Mouse (Mus musculus) myocyte (in vitro differentiated cells): Measurements from ENCODE around the gene Rdh19. TPM values are rescaled to one million over a fixed set of nuclear protein-coding genes. Genes with fewer than 3 reads are reported as not detected.

ENCODE experiments used
- H3K27me3 ChIP-seq: one replicate; pipeline ENCODE4 v1.6.1; 2011; ENCODE audit not compliant: control insufficient read depth, insufficient read depth, insufficient read length
- H3K36me3 ChIP-seq: one replicate; pipeline ENCODE4 v1.6.1; 2011; ENCODE audit not compliant: control insufficient read depth, insufficient read depth
- H3K4me2 ChIP-seq: one replicate; pipeline ENCODE4 v1.6.1; 2011; ENCODE audit warnings: low read depth, control low read depth
- H3K4me3 ChIP-seq: one replicate; pipeline ENCODE4 v1.5.1; 2011; ENCODE audit warnings: mild to moderate bottlenecking, control low read depth, moderate library complexity
- H3K79me2 ChIP-seq: one replicate; pipeline ENCODE4 v1.6.1; 2011; ENCODE audit not compliant: control insufficient read depth, insufficient read depth
- H3ac ChIP-seq: one replicate; pipeline ENCODE4 v1.6.1; 2011; ENCODE audit not compliant: control insufficient read depth, insufficient read length
- CEBPB ChIP-seq: IDR thresholded peaks from 2 replicates; pipeline ENCODE4 v1.6.1; 2011; ENCODE audit warnings: mild to moderate bottlenecking, moderate library complexity; ENCODE audit not compliant: poor library complexity, insufficient read depth, severe bottlenecking
- E2F4 ChIP-seq: IDR thresholded peaks from one replicate; pipeline ENCODE4 v1.6.1; 2011; ENCODE audit warnings: mild to moderate bottlenecking, control low read depth, moderate library complexity; ENCODE audit not compliant: insufficient read depth
- MAX ChIP-seq: IDR thresholded peaks from one replicate; pipeline ENCODE4 v1.6.1; 2011; ENCODE audit warnings: low read depth, mild to moderate bottlenecking, control low read depth
- MYOD1 ChIP-seq, 3 experiments: IDR thresholded peaks; one replicate each; pipeline ENCODE4 v1.6.1; 2011; ENCODE audit warnings: control low read depth in 2 of 3, low read depth in 2 of 3, mild to moderate bottlenecking in 2 of 3, moderate library complexity in 1 of 3; ENCODE audit not compliant: insufficient read length in 2 of 3, control insufficient read depth in 1 of 3
- MYOG ChIP-seq, 3 experiments: IDR thresholded peaks; one replicate each; pipeline ENCODE4 v1.6.1; 2011; ENCODE audit warnings: control low read depth in 2 of 3, low read depth in 2 of 3, mild to moderate bottlenecking in 2 of 3; ENCODE audit not compliant: insufficient read length in 2 of 3, control insufficient read depth in 1 of 3, insufficient read depth in 1 of 3
- POLR2A ChIP-seq: IDR thresholded peaks from one replicate; pipeline ENCODE4 v1.6.1; 2011; ENCODE audit warnings: low read depth, mild to moderate bottlenecking, control low read depth, moderate library complexity; ENCODE audit not compliant: insufficient read length
- POLR2AphosphoS2 ChIP-seq: IDR thresholded peaks from one replicate; pipeline ENCODE4 v1.6.1; 2011; ENCODE audit warnings: low read depth, control low read depth; ENCODE audit not compliant: insufficient read length
- REST ChIP-seq: IDR thresholded peaks from one replicate; pipeline ENCODE4 v1.6.1; 2011; ENCODE audit warnings: mild to moderate bottlenecking, control low read depth, moderate library complexity; ENCODE audit not compliant: insufficient read depth, insufficient read length
- SRF ChIP-seq: IDR thresholded peaks from one replicate; pipeline ENCODE4 v1.6.1; 2011; ENCODE audit warnings: low read depth; ENCODE audit not compliant: control insufficient read depth, insufficient read length
- TCF12 ChIP-seq: IDR thresholded peaks from one replicate; pipeline ENCODE4 v1.6.1; 2011; ENCODE audit warnings: mild to moderate bottlenecking, control low read depth; ENCODE audit not compliant: poor library complexity, insufficient read depth, severe bottlenecking
- TCF3 ChIP-seq: IDR thresholded peaks from one replicate; pipeline ENCODE4 v1.6.1; 2011; ENCODE audit warnings: low read depth, control low read depth; ENCODE audit not compliant: insufficient read length
- USF1 ChIP-seq: IDR thresholded peaks from one replicate; pipeline ENCODE4 v1.6.1; 2011; ENCODE audit warnings: low read depth, mild to moderate bottlenecking, control low read depth, moderate library complexity
- polyA plus RNA-seq: library from polyadenylated mRNA; unstranded; fragments of >200 nt; fragmentation: generic; extraction: Trizol; gene quantifications from one replicate; pipeline ENCODE4 v1.2.1, GENCODE M21; 2012; ENCODE audit warnings: missing spikeins

Rdh19 gene
- polyA plus RNA-seq, result not detected

GRCm38 (mm10) chr10:127849628-127850027, at the start of gene Rdh19:
Gene Rdh19 (plus strand): TSS chr10:127849928.
- Histone ChIP-seq H3K27me3 (peaks cover 17% of the 10 kb centered on the region), H3K4me2 (no peak within 1 kb of the TSS), H3K36me3 (no peaks in the 10 kb centered on the region), H3ac (no peak within 1 kb of the TSS), H3K79me2 (no peaks in the 10 kb centered on the region), H3K4me3 (no peak within 1 kb of the TSS)
- no peak for TF ChIP-seq MYOG (IDR thresholded peaks at IDR 0.05; ENCODE audit: control insufficient read depth in 1 of 3, insufficient read depth in 1 of 3, insufficient read length in 2 of 3, low read depth in 2 of 3)
- no peak for TF ChIP-seq MAX
- TF ChIP-seq SRF, result no peak
- no peak for TF ChIP-seq CEBPB
- TF ChIP-seq POLR2AphosphoS2, result no peak
- TF ChIP-seq USF1, result no peak
- TF ChIP-seq E2F4, result no peak
- TF ChIP-seq MYOD1 (IDR thresholded peaks at IDR 0.05; ENCODE audit: control insufficient read depth in 1 of 3, insufficient read length in 2 of 3, low read depth in 2 of 3), result no peak

DNA sequence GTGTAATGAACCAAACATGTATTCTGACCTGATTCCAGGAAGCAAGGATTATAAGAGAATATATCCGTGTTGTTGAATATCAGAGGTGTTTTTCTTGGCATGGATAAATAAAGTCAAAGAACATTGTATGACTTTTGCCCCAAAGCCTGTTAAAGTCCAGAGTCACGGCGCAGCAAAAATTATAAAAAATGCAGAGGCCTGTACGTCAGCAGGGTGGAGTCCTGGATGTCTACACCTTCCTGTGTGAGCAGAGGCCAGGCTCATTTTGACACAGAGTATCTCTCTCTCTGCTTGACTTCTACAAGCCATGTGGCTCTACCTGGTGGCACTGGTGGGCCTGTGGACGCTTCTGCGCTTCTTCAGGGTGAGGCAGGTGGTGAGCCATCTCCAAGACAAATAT, 48.8 kb upstream of the Rdh19 start, which contains the start of gene Rdh16:
Gene Rdh16, plus strand, starts transcription at position 262 of the 400 bp plus-strand sequence.
- H3K36me3 ChIP-seq, result no peaks in the 10 kb centered on the region
- no peak within 1 kb of the TSS for H3K4me3 ChIP-seq
- no peak within 1 kb of the TSS for H3K4me2 ChIP-seq
- no peaks in the 10 kb centered on the region for H3K79me2 ChIP-seq
- TF ChIP-seq USF1 (no peak), E2F4 (no peak), POLR2A (no peak), POLR2AphosphoS2 (no peak), TCF12 (no peak), TCF3 (no peak), MYOD1 (IDR thresholded peaks at IDR 0.05; ENCODE audit: control insufficient read depth in 1 of 3, insufficient read length in 2 of 3, low read depth in 2 of 3) (no peak), SRF (no peak), MYOG (IDR thresholded peaks at IDR 0.05; ENCODE audit: control insufficient read depth in 1 of 3, insufficient read depth in 1 of 3, insufficient read length in 2 of 3, low read depth in 2 of 3) (no peak), MAX (no peak), CEBPB (no peak), REST (no peak)
- no peak within 1 kb of the TSS for H3ac ChIP-seq
- no peaks in the 10 kb centered on the region for H3K27me3 ChIP-seq

- Histone ChIP-seq H3ac (no peak overlapping the region), H3K36me3 (no peaks in the 10 kb centered on the region), H3K79me2 (no peaks in the 10 kb centered on the region), H3K27me3 (no peaks in the 10 kb centered on the region), H3K4me3 (no peak overlapping the region), H3K4me2 (no peak overlapping the region)
- TF ChIP-seq E2F4 (no peak), TCF3 (no peak)
Measured at GRCm38 (mm10) chr10:127801612-127802011, 48.1 kb upstream of the Rdh19 start.

DNA sequence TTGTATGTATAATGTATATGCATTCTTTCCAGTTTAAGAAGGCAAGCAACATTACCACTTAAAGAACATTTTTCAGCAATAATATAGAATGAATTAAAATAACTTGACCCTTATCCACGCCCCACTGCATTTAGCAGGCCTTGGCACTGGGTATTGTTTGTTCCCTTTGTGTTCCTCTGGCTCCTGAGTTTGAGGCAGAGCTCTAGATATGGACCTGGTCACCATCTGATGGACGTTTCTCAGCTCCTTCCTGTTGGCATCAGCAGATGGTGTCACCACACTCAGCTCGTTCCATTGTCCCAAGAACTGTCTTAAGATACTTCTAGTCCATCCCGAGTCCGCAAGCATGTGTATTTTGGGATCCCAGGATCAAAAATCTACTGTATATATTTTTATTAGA, 47.5 kb upstream of the Rdh19 start:
- Histone ChIP-seq H3K27me3 (no peaks in the 10 kb centered on the region), H3K79me2 (no peaks in the 10 kb centered on the region), H3K4me3 (no peak overlapping the region), H3K4me2 (no peak overlapping the region), H3ac (no peak overlapping the region), H3K36me3 (no peaks in the 10 kb centered on the region)
- no peak for TF ChIP-seq POLR2AphosphoS2
- TF ChIP-seq REST, result no peak
- no peak for TF ChIP-seq TCF3
- no peak for TF ChIP-seq E2F4
- TF ChIP-seq MYOD1 (IDR thresholded peaks at IDR 0.05; ENCODE audit: control insufficient read depth in 1 of 3, insufficient read length in 2 of 3, low read depth in 2 of 3), result no peak
- no peak for TF ChIP-seq CEBPB
- TF ChIP-seq SRF, result no peak
- no peak for TF ChIP-seq MAX
- no peak for TF ChIP-seq USF1
- TF ChIP-seq TCF12, result no peak

GRCm38 (mm10) chr10:127804416-127804815, 45.3 kb upstream of the Rdh19 start:
- Histone ChIP-seq H3K79me2 (no peaks in the 10 kb centered on the region), H3ac (no peak overlapping the region), H3K27me3 (no peaks in the 10 kb centered on the region), H3K36me3 (no peaks in the 10 kb centered on the region), H3K4me3 (no peak overlapping the region), H3K4me2 (no peak overlapping the region)
- TF ChIP-seq E2F4, result no peak
- no peak for TF ChIP-seq MYOG (IDR thresholded peaks at IDR 0.05; ENCODE audit: control insufficient read depth in 1 of 3, insufficient read depth in 1 of 3, insufficient read length in 2 of 3, low read depth in 2 of 3)
- TF ChIP-seq CEBPB, result no peak
- no peak for TF ChIP-seq TCF12
- no peak for TF ChIP-seq USF1
- TF ChIP-seq MAX, result no peak
- TF ChIP-seq POLR2AphosphoS2, result no peak
- no peak for TF ChIP-seq POLR2A
- no peak for TF ChIP-seq SRF
